Mouse (Mus musculus): Measurements from ENCODE around the gene Rbm3.
A peak's percentile ranks its signal among the peaks of the same experiment; 100 is the strongest.
"Not testable (repeated sequence)": the region's sequence is repeated elsewhere in the genome, so short reads cannot be mapped to it uniquely, and the experiment has no call there.

The Rbm3 gene

DNA sequence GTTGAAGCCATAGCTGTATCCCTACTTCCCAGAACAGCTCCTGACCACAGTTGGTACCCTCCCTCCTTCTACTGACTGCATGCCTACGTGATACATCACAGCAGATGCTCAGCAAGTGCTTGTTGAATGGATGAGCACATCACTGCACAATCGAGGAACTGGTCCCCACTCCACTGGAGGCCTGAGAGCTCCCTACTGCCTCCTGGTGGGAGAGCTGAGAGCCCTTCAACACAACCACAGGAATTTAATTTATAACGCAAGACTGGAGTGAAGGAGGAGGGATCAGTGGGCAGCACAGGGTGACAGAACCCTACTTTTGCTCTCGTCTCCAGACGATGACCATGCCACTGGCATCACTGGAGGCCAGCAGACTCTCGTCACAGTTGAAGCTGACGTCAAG lies 20.4 kb downstream of the Rbm3 start:
- DNase-seq: no peak

DNA sequence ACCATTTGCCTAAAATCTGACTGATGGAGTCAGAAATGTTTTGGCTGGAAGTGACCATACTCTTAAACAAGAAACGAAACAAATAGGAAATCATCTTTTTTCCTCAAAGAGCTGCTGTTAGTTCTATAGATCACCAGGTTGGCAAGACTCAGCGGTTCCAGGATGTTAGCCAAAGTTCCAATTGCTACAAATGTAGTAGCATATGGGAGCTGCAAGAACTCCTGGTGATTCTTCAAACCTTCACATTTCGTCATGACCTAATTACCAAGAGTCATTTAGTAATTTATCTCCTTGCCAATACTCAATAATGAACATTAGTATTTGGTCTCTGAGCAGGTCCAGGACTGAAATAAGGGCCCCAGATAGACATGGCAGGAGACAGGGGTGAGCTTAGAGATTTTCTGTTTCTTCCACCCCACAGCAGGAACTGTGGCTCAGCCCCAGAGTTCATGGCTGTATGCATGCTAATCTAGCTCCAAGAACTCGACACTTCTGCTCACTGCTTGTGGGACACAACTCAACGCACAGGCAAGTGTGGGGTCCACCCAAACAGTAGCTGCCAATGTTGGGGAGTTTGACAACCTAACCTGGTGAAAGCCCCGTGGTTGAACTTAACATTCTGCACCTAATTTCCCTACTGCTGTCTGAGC lies 21.7 kb downstream of the Rbm3 start:
- DNase-seq: no peak

DNA sequence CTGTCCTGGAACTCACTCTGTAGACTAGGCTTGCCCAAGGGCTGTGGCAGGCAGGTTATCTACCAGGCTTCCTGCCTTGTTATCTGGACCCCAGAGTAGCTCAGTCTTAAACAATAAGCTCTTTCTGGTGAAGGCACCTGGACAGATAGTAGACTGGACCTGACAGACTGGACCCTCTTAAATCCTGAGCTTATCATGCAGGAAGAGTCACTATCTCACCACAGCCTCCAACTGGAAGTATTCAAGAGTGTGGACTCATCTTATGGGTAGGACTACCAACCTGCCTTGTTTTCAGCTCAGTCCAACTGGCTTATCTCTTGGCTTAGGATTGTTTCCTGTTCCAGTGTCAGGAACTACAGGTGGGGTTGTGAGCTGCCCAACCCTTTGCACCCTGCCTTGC lies 28.4 kb downstream of the Rbm3 start:
- DNase-seq: no peak

DNA sequence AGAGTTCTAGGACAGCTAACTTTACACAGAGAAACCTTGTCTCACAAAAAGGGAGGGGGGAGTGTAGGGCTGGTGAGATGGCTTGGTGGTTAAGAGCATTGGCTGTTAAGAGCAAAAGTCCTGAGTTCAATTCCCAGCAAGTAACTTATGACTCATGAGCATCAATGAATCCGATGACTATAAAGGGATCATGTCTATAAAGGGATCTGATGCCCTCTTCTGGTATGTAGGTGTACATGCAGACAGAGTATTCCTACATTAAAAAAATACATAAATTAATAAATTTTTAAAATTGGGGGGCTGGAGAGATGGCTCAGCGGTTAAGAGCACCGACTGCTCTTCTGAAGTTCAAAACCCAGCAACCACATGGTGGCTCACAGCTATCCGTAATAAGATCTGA lies 30.4 kb downstream of the Rbm3 start:
- DNase-seq: no peak

DNA sequence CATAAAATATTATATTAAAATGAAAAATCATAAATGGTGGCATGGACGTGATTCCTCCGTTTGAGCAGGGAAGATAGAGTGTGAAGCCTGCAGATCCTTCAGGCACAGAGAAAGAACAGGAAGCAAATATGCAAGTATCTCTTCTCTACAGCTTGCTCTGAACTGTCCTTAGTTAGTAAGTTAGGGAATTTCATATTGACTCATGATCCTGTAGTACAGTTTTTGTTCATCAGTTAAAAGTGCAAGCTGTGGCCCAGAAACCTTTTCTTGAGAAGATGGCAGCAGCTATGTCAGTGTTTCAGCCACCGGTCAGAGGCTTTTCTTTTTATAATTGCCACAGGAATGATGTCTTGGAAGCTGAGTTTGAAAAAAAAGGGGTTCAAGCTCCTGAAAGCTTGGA lies 40.7 kb downstream of the Rbm3 start:
- DNase-seq: no peak

DNA sequence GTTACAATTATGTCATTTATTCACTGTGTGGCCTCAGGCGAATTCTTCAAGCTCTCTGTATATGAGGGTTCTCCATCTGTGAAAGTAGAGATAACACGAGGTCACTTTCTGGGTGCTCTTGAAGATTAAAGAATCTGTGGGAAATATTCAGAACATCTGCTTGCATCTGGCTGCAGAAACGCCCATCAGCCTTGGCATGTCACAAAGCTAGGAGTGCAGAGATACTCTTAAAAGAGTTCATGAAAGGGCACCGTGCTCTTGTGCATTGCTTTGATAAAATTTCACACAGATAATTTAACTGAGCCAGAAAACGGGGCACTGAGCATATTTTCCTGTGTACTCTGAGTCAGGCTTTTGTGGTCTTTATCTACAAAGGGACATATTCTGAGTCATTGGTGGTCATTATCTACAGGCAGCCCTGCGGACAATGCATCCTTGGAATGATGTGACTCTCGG lies 43.4 kb downstream of the Rbm3 start:
- no peak for DNase-seq

DNA sequence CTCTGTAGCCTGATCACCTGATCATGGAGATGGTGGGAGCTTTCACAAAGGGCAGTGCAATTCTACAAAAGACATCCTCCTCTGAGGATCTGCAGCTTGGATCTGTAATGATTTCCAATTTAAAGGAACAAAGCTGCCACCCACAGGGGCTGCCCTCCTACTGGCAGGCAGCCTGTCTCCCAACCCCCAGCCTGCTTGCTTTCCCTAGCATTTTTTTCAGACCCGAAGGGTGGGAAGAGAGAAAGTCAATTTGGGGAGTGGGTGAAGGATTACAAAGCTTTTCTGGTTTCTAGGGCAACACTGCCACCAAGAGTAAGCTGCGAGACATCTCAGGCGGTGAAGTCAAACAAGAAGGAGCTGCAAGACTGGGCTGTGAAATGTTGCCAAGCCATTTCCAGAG lies 44.7 kb downstream of the Rbm3 start:
- no peak for DNase-seq

DNA sequence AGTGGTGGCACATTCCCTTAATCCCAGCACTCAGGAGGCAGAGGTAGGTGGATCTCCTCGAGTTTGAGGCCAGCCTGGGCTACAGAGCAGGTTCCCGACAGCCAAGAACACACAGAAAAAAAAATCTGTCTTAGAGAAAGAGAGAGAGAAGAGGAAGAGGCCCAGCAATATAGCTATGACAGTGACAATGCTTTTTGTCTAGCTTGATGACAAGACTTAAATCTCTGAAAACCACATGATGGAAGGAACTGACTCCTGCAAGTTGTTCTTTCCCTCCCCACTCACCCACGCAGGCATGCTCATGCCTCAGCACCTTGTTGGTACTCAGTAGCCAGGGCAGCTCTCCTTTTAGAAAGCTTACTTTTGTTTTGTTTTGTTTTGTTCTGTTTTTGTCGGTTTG lies 46.2 kb downstream of the Rbm3 start:
- DNase-seq: no peak

DNA sequence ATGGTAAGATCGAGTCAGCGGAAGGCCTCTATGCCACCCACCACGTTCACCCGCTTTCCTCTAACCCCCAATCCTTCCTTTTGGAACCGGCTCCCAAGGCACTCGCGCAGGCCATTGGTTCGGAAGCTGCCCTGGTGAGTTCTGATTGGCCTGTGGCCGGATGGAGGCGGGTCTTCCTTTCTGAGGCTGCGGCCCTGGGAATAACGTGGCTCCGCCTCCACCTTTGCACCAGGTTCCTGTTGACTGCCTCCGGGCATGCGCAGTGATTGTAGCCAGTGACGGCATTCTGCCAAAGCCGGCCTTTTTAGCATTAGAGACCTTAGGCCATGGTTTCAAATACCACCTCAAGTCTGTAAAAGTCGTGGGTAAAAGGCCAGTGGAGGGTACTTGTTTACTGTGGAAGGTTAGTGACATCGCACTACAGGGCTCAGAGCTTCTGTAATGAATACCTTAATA lies 48.9 kb downstream of the Rbm3 start:
- DNase-seq: peak; percentile 94

DNA sequence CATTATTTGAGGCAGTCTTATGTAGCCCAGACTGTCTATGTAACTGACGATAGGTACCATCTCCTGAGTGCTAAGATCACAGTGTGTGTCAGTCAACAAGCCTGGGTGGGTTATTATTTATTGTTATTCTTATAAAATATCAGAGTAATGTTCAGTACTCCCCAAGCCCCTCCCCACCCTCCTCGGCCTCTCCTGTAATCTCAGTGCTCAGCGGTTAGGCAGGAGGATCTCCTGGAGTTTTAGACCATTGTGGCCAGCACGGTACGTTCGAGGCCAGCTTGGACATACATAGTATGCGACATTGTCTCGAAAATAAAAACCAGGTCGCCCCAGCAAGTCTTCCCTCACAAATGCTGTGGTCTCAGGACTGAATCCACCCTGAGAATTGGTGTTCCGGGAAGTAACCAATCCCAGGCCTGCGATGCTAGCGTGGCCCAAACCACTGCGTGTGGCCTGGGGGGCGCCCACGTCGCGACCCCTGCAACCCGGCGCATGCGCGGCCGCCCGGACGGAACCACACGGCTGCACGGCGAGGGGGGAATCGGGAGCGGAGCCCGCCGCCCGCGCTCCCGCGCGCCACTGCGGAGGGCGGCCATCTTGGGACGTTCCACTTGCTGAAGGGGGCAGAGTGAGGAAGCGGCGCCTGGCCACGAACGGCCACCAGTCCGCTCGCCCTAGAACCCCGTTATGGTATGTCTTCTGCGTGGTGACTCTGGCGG lies 49.5 kb downstream of the Rbm3 start:
- peak; percentile 89 for DNase-seq

DNA sequence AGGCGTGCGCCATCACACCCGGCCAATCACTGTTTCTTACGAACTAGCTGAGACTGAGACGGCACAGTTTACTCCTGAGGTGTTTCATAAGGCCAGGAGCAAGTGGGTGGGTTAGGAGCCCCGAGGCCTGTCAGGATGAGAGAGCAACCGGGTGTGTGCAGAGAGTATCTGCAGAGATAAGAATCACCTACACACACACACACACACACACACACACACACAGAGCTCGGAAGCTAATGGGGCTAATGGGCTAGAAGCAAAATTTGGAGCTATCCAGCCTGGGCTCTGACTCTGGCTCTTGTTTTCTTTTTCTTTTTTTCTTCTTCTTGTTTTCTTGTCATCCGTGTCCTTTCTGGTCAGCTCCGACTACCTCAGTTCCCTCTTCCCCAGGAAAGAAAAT lies 50.1 kb downstream of the Rbm3 start:
- no peak for DNase-seq

DNA sequence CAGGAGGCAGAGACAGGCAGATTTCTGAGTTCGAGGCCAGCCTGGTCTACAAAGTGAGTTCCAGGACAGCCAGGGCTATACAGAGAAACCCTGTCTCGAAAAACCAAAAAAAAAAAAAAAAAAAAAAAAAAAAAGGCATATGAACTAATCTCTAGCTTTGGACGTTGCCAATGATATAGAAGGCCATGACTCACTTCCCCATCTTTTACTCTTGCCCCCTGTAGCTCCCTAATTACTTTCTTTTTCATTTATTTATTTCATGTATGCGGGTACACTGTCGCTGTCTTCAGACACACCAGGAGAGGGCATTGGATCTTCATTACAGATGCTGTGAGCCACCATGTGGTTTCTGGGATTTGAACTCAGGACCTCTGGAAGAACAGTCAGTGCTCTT lies 54.7 kb downstream of the Rbm3 start:
- DNase-seq: not testable (repeated sequence)

DNA sequence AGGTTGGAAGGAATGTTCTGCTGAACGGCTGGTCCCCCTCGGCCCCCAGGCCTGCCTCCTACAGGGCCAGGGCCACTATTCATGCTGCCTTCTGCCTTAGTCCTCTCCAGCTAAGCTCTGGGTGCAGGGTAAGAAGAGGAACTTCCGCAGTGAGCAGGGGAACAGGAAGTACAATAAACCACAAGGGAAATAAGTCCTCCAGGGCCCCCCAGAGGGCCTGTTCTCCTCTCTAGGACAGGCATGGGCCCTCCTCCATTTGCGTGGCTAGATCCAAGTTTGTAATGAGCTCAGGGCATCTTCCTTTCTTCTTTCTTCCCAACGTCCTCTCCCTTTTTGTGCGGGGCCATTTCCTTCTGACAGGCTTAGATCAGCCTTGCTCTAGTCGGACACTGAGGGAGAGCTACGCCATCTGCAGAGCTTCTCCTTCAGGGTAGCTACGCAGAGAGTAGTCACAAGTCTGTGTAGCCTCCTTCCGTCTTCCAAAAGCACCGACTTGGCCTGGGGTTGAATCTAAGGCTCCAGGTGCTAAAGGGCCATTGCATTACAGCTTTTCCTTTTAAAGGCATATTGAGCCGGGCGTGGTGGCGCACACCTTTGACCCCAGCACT lies 55.2 kb downstream of the Rbm3 start, which contains the start of gene Was:
TSS of gene Was (minus strand) at position 153 of the 608 bp plus-strand sequence.
- peak; percentile 70 for DNase-seq

DNA sequence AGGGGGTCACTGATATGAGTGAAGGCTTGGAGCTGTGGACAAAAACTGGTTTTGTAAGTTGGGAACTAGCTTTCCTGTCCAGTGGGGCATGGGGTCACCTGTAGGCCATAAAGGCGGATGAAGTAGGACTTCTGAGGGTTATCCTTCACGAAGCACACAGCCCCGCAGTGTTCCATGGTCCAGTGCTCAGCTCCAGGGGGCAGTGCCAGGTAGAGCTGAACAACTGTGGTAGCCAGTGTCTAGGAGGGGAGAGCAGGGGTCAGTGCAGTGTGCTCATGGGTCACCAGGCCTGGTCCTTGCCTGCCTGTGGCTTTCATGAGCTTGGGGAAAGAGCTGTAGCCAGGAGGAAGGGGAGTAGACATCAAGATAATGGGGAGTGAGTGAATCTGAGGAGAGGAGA lies 55.9 kb downstream of the Rbm3 start:
- DNase-seq: no peak
